Mouse (Mus musculus): ENCODE data around the gene Cys1. TPM values are rescaled to one million over a fixed set of nuclear protein-coding genes. Genes with fewer than 3 reads are reported as not detected.

Gene Cys1
- 0.56 and 1.6 TPM in 2 replicates for polyA plus RNA-seq (2015; fragmentation: Nextera tagmentation; extraction: Ambion mirVana)

DNA sequence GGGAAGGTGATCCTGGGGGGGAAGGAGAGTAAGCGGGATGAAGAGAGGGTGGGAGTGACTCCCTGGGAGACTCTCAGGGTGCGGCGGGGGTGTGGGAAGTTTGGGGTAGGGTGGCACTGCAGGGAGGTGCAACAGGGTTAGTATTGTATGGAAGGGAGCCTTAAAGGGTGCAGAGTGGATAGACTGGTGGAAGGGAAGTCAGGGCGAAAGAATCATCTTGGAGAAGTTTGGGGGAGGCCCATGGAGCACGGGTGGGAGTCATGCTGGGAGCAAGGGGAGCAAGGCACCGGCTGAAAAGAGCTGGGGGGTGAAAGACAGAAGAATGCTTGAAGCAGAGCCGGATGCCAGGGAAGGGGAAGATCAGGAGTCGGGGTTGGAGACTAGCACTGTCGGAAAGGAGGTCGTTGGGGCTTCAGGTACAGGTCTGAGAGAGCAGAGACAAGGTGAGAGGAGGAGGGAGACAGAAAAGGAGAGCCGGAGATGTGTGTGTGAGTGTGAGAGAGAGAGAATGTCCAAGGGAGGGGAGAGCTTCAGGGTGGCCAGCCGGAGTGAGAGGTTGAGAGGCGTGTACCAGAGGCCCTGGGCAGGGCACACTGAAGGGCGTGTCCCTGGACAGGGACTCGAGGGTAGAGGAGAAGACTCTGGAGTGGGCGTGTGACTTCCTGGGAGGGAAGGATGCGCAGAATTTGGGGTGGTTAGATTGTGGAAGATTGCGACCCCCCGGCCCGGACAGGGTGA, at the start of gene Cys1:
Gene Cys1 (minus strand): TSS at position 528 of the 738 bp plus-strand sequence.
- Histone ChIP-seq H3K9me3 (no peaks in the 10 kb centered on the region), H3K4me2 (peak within 1 kb of the TSS; percentile 92), H3K27me3 (peaks cover 36% of the 10 kb centered on the region), H3K36me3 (no peaks in the 10 kb centered on the region), H3K4me1 (replicated peaks) (peaks cover 18% of the 10 kb centered on the region), H3K9ac (peak within 1 kb of the TSS; percentile 78), H3K27ac (no peak within 1 kb of the TSS), H3K4me3 (peak within 1 kb of the TSS; percentile 63)
- peak; percentile 40; the same call in 1 of the 2 replicates for ATAC-seq (ENCODE audit: low FRiP score)
- WGBS = 2% methylated on average over 20 of the region's 20 CpGs

DNA sequence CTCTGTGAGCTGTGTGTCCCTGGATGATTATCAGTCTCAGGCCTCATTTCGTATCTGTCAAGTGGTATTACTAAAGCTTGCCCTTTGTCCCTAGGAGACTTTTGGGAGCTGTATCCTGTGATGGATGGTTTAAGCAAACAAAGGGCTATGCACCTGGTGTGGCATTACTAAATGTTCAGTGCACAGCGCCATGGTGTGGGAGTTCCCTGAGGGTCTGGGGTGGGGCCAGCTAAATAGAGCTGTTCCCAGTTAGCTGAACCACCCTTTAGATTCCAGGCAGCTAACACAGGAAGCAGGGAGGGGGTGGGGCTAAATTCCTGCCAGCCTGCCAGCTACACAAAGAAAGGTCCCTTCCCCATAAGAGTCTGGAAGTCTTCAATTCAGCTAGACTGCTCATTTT, 42.8 kb upstream of the Cys1 start:
- H3K36me3 ChIP-seq = no peaks in the 10 kb centered on the region
- no peak overlapping the region for H3K9ac ChIP-seq
- no peak overlapping the region for H3K4me3 ChIP-seq
- H3K27me3 ChIP-seq = no peaks in the 10 kb centered on the region
- peak; percentile 85 for ATAC-seq (ENCODE audit: low FRiP score)
- 0 out of 2 replicates have a peak overlapping the region, but pooled peaks have one; percentile 15 for H3K4me2 ChIP-seq
- 5% methylated on average over 2 of the region's 2 CpGs for WGBS
- peaks cover 13% of the 10 kb centered on the region for H3K9me3 ChIP-seq
- H3K4me1 ChIP-seq (replicated peaks) = peaks cover 12% of the 10 kb centered on the region
- peak overlapping the region; percentile 64 for H3K27ac ChIP-seq

DNA sequence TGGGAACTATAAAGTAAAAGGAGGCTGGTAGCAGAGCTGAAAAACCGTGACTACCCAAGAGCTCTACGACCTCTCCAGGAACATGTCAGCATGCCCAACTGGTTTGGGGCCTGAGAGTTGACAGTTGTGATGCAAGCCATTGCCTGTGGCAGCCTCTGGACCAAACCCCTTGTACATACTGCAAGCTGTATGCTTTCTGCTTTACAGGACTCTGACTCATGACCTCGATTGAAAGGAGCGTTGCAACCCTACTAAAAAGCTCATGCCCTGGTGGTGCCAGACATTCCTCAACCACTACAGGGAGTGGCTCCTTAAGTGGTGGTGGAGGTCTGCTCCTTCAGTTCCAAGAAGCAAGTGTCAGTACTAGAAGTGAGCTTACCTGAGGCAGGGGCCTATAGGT, 42.2 kb upstream of the Cys1 start:
- Histone ChIP-seq H3K27me3 (no peaks in the 10 kb centered on the region), H3K4me3 (no peak overlapping the region), H3K27ac (peak overlapping the region; percentile 64), H3K9me3 (peaks cover 7% of the 10 kb centered on the region; the same call in 1 of the 2 replicates), H3K4me2 (no peak overlapping the region), H3K4me1 (replicated peaks) (peaks cover 12% of the 10 kb centered on the region), H3K9ac (no peak overlapping the region), H3K36me3 (no peaks in the 10 kb centered on the region)
- 73% methylated on average over 4 of the region's 4 CpGs for WGBS
- ATAC-seq (ENCODE audit: low FRiP score) = peak; percentile 46

DNA sequence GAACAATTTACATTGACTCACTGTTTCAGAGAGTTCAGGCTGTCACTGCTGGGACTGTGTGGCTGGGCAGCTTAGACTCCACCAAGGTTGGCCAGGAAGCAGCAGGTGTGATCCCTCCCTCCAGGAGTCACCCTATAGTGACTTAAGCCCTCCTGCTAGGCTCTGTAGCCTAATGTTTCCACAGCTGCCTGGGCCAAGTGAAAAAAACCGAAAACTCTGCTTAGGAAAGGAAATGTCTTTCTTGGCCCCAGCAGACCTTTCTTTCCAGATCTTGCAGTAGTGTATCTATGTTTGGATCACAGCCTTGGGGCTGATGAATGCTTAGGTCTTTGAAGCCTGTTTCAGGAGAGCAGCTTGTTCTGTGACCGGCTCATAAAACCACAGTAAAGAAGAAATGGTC, 41.8 kb upstream of the Cys1 start:
- ATAC-seq (ENCODE audit: low FRiP score) = no peak; the same call in 1 of the 2 replicates
- Histone ChIP-seq H3K9ac (no peak overlapping the region), H3K27ac (peak overlapping the region; percentile 64; the same call in 1 of the 2 replicates), H3K36me3 (no peaks in the 10 kb centered on the region), H3K4me1 (replicated peaks) (peaks cover 12% of the 10 kb centered on the region), H3K27me3 (no peaks in the 10 kb centered on the region), H3K4me2 (no peak overlapping the region), H3K9me3 (0 out of 2 replicates have a peak, but pooled peaks cover 6% of the 10 kb centered on the region), H3K4me3 (no peak overlapping the region)
- 53% methylated on average over 2 of the region's 2 CpGs for WGBS

DNA sequence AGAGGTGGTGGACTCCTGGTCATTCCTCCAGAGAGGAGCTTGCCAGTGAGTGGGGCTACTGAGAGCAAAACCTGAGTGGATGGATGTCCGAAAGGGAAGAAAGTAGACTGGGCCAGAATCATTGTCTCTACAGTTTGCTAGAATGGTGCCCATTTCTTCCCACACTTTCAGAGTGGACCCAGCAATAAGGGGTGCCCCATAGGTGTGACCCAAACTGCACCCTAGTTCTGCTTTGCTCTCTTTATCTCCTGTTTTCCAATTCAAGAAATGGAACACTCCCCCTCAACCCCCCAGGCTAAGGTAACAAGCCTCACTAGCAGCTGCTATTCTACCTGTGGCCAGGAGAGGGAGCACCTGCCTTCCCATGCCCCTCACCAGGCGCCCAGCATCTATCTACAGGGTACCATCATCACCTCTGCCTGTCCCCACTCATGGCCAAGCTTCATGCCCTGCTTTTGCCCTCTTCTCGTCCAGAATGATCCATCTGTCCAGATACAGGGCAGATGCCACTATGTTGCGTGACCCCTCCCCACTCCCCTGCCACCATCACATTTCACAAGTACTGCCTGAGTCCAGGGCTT, 35.2 kb upstream of the Cys1 start:
- Histone ChIP-seq H3K4me3 (no peak overlapping the region), H3K27me3 (no peaks in the 10 kb centered on the region), H3K4me1 (replicated peaks) (no peaks in the 10 kb centered on the region), H3K27ac (no peak overlapping the region), H3K9ac (no peak overlapping the region), H3K9me3 (no peaks in the 10 kb centered on the region), H3K4me2 (no peak overlapping the region), H3K36me3 (peaks cover 8% of the 10 kb centered on the region; the same call in 1 of the 2 replicates)
- WGBS = 44% methylated on average over 4 of the region's 4 CpGs
- ATAC-seq (ENCODE audit: low FRiP score) = peak; percentile 75

DNA sequence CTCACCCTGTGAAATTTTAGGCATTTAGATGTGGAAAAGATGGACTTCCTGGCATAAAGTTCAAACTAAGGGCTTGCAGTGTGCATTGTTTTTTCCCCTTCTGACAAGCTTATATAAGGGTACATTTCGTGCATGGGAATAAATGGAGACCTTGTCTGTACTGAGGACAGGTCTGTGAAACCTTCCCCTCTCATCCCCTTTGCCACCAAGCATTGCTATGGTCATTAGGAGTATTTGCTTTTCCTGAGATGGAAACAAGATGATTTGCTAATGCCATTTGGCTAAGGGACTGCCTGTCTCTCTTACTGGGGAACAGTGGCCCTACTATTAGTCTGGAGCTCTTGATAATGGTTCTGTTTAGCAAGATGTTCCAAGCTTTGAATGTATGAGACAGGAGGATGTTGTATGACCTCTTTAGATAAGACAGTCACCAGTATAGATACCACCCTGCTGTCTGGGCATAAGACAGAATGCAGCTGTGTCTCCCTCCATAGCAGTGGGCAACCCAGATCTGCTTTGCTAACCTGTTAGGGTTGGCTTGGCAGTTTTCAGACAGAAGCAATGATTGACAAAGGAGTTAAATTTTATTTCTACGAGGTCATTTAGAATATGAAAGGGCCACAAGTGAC, 33.8 kb upstream of the Cys1 start:
- Histone ChIP-seq H3K4me1 (replicated peaks) (peaks cover 2% of the 10 kb centered on the region; the same call in 1 of the 2 replicates), H3K4me2 (no peak overlapping the region), H3K9ac (no peak overlapping the region), H3K4me3 (no peak overlapping the region), H3K27ac (no peak overlapping the region), H3K9me3 (no peaks in the 10 kb centered on the region), H3K27me3 (no peaks in the 10 kb centered on the region), H3K36me3 (peaks cover 8% of the 10 kb centered on the region; the same call in 1 of the 2 replicates)
- ATAC-seq (ENCODE audit: low FRiP score) = no peak
- 75% methylated on average over 2 of the region's 2 CpGs for WGBS

DNA sequence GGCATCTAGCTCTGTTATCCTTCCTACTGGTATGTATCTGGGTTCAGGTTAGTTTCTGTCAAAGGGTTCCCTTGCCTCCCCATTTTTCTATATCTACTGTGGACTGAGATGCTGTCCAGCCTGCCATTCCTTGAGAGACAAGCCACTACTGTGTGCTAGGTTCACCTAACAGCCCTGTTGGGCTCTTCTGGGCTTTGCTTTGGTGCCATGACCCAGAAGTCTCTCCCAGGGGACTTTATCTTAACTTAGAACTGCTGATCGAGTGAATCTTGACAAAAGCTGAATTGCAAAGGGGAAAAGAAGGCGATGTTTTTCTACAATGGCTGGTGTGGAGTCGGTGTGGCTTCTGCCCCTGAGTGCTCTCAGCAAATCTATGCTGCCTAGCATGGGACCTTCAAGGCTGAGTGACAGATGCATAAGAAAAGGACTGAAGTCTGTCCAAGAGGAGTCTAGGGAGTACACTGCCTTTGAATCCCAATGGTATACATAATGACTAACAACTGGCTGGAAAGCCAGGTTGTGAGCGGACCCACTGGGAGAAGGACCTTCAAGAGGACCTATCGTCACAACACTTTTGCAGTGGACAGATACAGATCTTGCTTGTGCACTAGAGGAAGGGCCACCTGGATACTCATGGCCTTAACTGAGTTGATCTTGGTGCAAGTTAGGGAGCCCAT, 33.1 kb upstream of the Cys1 start:
- Histone ChIP-seq H3K4me1 (replicated peaks) (peaks cover 3% of the 10 kb centered on the region; the same call in 1 of the 2 replicates), H3K4me2 (no peak overlapping the region), H3K27ac (no peak overlapping the region), H3K36me3 (peaks cover 8% of the 10 kb centered on the region; the same call in 1 of the 2 replicates), H3K4me3 (no peak overlapping the region), H3K9me3 (no peaks in the 10 kb centered on the region), H3K27me3 (no peaks in the 10 kb centered on the region), H3K9ac (no peak overlapping the region)
- 65% methylated on average over 5 of the region's 5 CpGs for WGBS
- no peak for ATAC-seq (ENCODE audit: low FRiP score)

DNA sequence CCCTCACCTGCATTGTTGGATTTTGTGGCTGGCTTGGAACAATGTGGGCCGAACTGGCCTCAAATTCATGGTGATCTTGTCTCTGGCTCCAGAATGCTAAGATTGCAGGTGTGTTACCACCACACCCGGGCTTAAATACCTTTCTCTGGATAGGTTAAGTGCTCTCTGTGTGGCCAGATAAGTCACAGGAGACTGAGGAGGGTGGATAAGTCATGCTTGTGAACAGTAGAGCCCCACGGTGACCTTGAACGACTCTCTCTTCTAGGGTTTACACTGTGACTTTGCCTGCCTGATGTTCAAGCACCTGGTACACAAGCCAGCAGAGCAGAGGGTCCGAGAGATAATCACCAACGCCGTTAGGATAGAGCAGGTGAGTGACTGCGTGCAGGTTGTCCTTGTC, 30.8 kb upstream of the Cys1 start:
- ATAC-seq (ENCODE audit: low FRiP score) = no peak
- Histone ChIP-seq H3K9ac (no peak overlapping the region), H3K4me1 (replicated peaks) (peaks cover 19% of the 10 kb centered on the region), H3K36me3 (peaks cover 8% of the 10 kb centered on the region; the same call in 1 of the 2 replicates), H3K4me2 (no peak overlapping the region), H3K4me3 (no peak overlapping the region), H3K27me3 (peaks cover under 1% of the 10 kb centered on the region; the same call in 1 of the 2 replicates), H3K27ac (no peak overlapping the region), H3K9me3 (no peaks in the 10 kb centered on the region)
- WGBS = 90% methylated on average over 8 of the region's 8 CpGs

DNA sequence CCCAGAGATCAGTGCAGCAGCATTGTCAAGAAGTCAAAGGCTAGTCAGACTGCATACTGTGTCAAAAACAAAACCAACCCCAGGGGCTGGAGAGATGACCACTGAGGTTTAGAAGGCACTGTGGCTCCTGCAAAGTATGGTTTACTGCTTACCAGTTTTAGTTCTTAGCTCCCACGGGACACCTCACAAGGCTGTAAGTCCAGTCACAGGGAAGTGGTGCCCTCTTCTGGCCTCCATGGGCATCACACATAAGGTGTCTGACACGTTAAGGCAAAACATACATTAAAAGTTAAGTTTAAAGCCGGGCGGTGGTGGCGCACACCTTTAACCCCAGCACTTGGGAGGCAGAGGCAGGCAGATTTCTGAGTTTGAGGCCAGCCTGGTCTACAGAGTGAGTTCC, 29.1 kb upstream of the Cys1 start:
- 64% methylated on average over 5 of the region's 5 CpGs for WGBS

DNA sequence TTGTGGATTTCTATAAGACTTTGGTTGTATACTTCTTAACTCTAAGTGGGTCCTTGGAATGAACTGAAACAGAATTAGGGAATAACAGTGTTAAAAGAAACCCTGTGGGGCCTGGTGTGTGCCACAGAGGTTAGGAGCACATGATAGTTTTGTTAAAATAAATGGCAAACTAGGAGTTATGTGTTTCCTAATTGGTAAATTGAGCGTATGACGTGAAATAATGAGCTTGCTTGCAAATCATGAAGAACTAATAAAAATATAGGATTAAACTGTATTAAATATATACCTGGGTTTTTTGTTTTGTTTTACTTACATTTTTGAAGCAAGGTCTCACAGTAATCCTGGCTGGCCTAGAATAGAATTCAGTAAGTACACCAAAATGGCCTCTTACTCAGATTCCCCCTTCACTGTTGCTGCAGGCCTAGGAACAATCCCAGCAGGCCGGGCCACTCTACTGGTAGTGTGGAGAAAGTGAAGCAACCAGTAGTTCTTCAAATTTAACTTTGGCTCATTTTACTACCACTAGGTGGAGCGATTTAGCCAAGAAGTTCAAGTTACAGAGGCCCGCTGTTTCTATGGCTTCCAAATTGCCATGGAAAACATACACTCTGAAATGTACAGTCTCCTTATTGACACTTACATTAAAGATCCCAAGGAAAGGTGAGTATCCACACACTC, 28.4 kb upstream of the Cys1 start:
- no peak overlapping the region for H3K27ac ChIP-seq
- WGBS = 32% methylated on average over 5 of the region's 5 CpGs
- H3K36me3 ChIP-seq = peaks cover 8% of the 10 kb centered on the region; the same call in 1 of the 2 replicates
- H3K4me1 ChIP-seq (replicated peaks) = peaks cover 29% of the 10 kb centered on the region
- ATAC-seq (ENCODE audit: low FRiP score) = no peak
- no peak overlapping the region for H3K9ac ChIP-seq
- H3K9me3 ChIP-seq = no peaks in the 10 kb centered on the region
- peak overlapping the region; percentile 86 for H3K4me3 ChIP-seq
- peak overlapping the region; percentile 77 for H3K4me2 ChIP-seq
- peaks cover 10% of the 10 kb centered on the region; the same call in 1 of the 2 replicates for H3K27me3 ChIP-seq

More for the DNA sequence above, 29.1 kb upstream of the Cys1 start:
- Histone ChIP-seq H3K4me2 (no peak overlapping the region), H3K27me3 (peaks cover 10% of the 10 kb centered on the region; the same call in 1 of the 2 replicates), H3K9me3 (no peaks in the 10 kb centered on the region), H3K27ac (no peak overlapping the region), H3K4me3 (peak overlapping the region; percentile 7; the same call in 1 of the 2 replicates), H3K4me1 (replicated peaks) (peaks cover 29% of the 10 kb centered on the region), H3K36me3 (peaks cover 8% of the 10 kb centered on the region; the same call in 1 of the 2 replicates), H3K9ac (no peak overlapping the region)
- ATAC-seq (ENCODE audit: low FRiP score) = no peak

DNA sequence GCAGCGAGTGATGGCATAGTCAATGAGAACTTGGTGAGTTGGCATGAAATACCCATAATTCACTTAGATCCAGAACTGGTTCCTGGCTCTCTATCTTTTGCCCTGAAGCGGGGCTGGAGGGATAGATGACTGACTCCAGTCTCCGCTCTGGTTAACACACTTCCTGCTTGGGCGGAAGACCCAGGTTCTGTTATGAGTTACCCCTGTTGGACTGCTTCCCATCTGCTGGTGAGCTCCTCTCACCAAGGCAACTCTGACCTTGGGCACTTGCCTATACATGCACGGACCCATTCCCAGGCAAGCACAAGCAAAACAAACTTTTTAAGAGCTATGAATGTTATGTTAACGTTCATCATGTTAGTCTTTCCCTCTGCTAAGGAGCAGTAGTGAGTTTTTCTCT, 27.8 kb upstream of the Cys1 start:
- Histone ChIP-seq H3K4me3 (peak overlapping the region; percentile 86), H3K27me3 (peaks cover 10% of the 10 kb centered on the region; the same call in 1 of the 2 replicates), H3K4me1 (replicated peaks) (peaks cover 29% of the 10 kb centered on the region), H3K27ac (no peak overlapping the region), H3K4me2 (peak overlapping the region; percentile 77), H3K9ac (peak overlapping the region; percentile 84; the same call in 1 of the 2 replicates), H3K9me3 (no peaks in the 10 kb centered on the region), H3K36me3 (peaks cover 8% of the 10 kb centered on the region; the same call in 1 of the 2 replicates)
- 25% methylated on average over 6 of the region's 6 CpGs for WGBS
- ATAC-seq (ENCODE audit: low FRiP score) = no peak
